Mouse (Mus musculus) G1E-ER4 (cell line): Measurements from ENCODE around the gene Kpnb1. TPM values are rescaled to one million over a fixed set of nuclear protein-coding genes. Genes with fewer than 3 reads are reported as not detected.

Experiments used
- GATA1 ChIP-seq: IDR thresholded peaks from one replicate; pipeline ENCODE4 v1.8.0; 2012; ENCODE audit warnings: low read length, inconsistent platforms
- polyA plus RNA-seq: library from polyadenylated mRNA; stranded (reverse); fragments of >175 nt; gene quantifications from 2 replicates; pipeline ENCODE4 v1.2.3, GENCODE M21; 2012

Kpnb1 gene
- polyA plus RNA-seq, 1 experiment = 62.1 TPM

DNA sequence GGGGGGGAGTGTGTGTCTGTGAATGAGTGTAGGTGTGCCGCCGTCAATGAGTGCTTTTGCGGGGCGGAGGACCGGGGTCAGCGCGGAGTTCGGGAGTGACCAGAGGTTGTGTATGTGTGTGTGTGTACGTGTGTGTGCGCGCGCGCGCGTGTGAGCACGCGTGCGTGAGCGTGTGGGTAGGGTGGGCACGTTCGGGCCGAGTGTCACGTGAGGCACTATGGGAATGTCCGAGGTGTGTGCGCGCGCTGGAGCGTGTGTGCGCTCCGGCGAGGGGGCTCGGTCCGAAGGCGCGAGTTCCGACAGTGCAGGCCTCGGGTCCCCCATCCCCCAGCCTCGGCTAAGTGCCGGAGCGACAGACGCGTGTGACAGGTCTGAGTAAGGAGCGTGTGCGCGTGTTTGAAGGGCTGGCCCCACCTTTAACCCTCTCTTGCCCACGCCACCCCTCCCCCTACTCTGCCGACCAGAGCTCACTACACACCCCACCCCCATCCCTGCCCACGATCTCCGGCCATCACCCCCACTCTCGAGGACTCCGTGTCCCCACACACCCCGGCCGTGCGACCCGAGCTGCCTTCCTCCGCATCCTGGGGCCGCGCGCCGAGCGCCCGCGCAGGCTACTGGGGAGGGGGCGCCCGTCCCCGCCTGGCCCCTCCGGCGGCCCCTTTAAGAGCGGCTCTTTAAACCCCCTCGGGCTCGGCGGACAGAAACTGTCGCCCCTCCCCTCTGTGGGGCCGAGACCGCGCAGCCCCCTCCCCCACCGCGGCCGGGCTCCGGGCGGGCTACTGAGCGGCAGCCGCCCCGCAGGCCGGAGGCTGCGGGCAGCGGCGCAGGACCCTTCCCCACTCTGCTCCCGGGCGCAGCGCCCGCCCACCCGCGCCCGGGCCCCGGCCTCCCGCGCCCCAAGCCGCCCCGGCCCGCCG, 37.0 kb downstream of the Kpnb1 start:
- no peak for TF ChIP-seq GATA1

DNA sequence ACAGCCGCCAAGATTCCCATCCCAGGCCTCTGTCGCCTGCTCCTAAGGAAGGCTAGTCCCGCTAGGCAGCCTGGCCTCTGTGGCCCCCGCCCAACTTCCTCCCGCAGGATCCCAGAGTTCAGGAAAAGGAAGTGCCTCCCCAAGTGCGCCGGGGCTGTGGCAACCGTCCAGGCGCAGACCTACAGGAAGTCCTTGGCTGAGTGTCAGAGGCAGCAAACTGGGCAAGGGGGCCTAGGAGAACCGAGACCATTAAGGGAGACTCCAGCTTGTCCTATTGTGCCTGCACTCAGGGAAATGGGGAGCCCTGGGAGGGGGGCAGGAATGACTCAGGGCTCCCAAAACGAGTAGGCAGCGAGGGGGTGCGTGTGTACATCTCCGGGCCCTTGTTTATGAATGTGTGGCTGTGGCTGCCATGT, 37.7 kb downstream of the Kpnb1 start:
- no peak for TF ChIP-seq GATA1

DNA sequence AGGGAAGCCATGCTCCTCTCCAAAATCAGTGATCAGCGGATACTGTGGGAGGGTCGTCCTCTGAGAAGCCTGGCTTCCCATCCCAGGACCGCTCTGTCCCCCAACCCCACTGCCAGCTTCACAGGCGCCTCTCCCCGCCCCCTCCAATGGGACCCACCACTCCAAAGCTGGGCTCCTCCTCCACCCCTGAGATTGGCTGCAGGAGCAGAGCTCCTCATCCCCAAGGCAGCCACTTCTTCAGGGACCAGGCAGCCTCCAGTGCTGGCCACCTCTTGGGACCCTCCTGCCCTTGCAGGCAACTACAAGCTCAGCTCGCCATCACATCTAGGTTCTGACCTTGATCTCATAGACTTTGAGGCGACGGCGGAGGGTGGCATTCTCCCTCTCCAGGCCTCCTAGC, 38.7 kb downstream of the Kpnb1 start:
- TF ChIP-seq GATA1 = no peak

- TF ChIP-seq GATA1 = no peak
Observed at GRCm38 (mm10) chr11:97148591-97148990, 39.1 kb downstream of the Kpnb1 start.

- TF ChIP-seq GATA1 = no peak
Observed at GRCm38 (mm10) chr11:97147333-97147732, 40.3 kb downstream of the Kpnb1 start.

GRCm38 (mm10) chr11:97146724-97147123, 41.0 kb downstream of the Kpnb1 start:
- TF ChIP-seq GATA1 = no peak

- no peak for TF ChIP-seq GATA1
Observed at GRCm38 (mm10) chr11:97145951-97146350, 41.7 kb downstream of the Kpnb1 start.

DNA sequence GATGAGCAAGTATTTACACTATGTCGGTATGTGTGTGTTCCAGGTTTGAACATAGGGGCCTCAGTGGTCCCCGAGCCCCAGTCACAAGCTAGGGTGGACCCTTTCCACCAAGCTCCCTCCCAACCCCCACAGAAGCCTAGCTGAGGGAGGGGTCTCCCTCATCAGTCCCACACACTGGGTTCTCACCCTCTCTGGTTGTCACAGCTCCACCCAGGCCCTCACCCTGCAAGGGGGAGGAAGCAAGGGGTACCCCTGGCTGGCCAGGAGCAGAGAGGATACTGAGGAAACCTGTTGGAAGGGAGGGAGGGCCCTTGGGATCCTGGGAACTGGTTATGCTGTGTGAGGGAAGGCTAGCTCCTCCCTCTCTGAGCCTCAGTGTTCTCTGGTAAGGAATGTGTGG, 42.4 kb downstream of the Kpnb1 start:
- TF ChIP-seq GATA1 = no peak

- no peak for TF ChIP-seq GATA1
Observed at GRCm38 (mm10) chr11:97143196-97143900, 44.3 kb downstream of the Kpnb1 start.

DNA sequence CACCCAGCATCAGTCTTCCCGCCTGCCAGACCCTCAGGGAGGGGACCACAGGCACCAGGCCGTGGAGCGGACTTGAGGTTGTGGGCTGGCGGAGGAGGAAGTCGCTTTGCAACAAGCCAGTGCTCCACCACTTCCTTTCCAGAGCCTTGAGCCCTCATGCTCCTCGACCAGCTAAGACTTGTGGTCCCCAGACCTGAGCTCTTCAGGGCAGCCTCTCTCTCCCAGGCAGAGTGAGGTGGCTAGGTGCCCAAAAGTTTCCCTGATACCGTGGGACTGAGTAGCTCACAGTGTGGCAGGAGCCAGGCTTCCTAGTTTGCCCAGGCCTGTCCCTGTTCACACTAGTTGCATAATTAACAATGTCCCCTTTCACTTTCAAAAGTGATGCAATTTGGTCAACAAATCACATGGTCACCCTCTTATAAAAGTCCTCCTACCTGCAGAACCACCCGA, 45.5 kb downstream of the Kpnb1 start:
- TF ChIP-seq GATA1 = no peak

DNA sequence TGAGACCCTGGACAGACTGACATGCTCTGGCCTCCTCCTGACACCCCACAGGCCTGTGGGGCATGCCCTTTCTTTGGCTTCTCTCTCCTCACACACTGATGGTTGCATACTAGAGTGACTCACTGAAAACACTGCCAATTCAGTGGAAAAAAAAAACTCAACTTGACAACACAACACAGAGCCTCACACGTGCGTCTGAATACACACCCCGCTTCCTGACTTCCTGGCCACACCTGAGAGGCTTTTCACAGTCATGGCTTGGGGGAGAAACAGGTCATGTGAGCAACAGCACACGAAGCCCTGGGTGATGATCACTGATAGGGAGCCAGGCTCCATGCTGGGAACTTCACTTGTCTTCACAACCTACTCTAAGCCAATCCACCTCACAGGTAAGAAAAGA, 46.9 kb downstream of the Kpnb1 start:
- TF ChIP-seq GATA1 = no peak

GRCm38 (mm10) chr11:97139256-97139655, 48.4 kb downstream of the Kpnb1 start:
- no peak for TF ChIP-seq GATA1

- TF ChIP-seq GATA1 = no peak
Observed at GRCm38 (mm10) chr11:97138554-97139226, 49.0 kb downstream of the Kpnb1 start.

- no peak for TF ChIP-seq GATA1
Observed at GRCm38 (mm10) chr11:97133270-97133669, 54.4 kb downstream of the Kpnb1 start.

DNA sequence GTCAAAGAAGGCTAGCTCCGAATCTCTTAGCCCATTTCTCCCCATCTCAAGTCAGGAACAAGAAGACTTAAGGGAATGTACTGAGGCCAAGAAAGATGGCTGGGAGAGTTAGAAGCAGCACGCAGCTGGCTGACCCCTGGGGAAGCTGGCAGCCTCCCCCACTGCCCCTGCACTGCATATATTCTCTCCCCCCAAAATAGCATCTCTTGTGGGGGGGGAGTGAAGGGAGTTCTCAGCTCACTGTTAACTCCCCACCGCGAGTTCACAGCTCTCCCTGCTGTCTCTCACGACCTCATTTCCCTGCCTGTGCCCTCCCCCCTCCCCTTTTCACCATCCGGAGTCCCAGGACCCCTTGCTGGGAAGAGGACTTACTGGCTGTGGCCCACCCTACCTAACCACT, 55.5 kb downstream of the Kpnb1 start:
- no peak for TF ChIP-seq GATA1

- TF ChIP-seq GATA1 = no peak
Observed at GRCm38 (mm10) chr11:97131683-97132082, 56.0 kb downstream of the Kpnb1 start.

- TF ChIP-seq GATA1 = no peak
Observed at GRCm38 (mm10) chr11:97130318-97130717, 57.4 kb downstream of the Kpnb1 start.
